Mouse (Mus musculus): ENCODE measurements around the gene 3110082I17Rik.
"Not testable (repeated sequence)": the region's sequence is repeated elsewhere in the genome, so short reads cannot be mapped to it uniquely, and the experiment has no call there.

The 3110082I17Rik gene

DNA sequence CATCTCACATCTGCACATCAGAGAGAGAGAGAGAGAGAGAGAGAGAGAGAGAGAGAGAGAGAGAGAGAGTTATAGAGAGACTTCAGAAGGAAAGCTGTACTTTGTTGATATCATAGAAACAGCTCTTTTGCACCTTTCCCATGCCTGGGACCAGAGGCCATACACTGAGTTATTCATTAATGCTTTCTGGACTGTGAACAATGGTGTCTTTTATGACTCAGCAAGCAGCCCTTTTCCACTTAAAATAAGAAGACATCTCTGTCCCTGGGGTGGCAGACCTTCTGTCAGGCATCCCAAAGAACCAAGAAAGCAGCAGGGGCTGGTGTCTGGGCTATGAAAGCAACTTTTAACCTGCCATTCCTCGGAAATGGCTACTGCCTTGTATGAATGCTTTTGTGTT lies 113.1 kb downstream of the 3110082I17Rik start:
- no peak for DNase-seq

GRCm38 (mm10) chr5:139345364-139345714 lies 115.0 kb downstream of the 3110082I17Rik start:
- DNase-seq = no peak

DNA sequence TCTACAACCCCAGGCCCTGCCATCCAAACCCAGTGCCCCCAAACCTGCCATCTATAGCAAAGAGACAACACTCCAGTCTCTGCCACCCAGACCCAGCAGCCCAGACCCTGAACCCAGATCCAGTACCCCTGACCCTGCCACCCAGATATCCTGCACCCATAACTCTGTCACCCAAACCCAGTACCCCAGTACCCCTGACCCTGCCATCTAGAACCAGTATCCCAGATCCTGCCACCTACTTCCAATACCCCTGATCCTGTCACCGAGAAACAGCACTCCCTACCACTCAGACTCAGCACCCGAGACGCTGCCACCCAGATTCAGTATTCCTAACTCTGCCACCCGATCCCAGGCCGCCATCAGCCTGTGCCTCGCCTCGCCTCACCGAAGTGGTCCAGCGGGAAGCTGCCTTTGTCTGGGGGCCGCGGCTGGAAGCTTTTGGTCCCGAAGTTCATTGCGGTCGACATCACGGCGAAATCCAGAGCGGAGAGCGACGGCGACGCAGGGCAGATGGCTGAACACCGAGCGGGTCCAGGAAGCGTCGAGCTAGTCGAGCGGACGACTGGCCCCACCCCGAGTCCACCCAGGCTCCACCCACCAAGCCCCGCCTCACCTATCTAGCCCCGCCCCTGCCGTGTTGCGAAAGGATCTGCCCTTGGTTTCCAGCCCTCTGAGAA lies 115.5 kb downstream of the 3110082I17Rik start:
- DNase-seq = peak; percentile 96

GRCm38 (mm10) chr5:139344021-139344686 lies 116.2 kb downstream of the 3110082I17Rik start:
- peak; percentile 85 for DNase-seq

GRCm38 (mm10) chr5:139338891-139339290 lies 121.4 kb downstream of the 3110082I17Rik start:
- DNase-seq = no peak

DNA sequence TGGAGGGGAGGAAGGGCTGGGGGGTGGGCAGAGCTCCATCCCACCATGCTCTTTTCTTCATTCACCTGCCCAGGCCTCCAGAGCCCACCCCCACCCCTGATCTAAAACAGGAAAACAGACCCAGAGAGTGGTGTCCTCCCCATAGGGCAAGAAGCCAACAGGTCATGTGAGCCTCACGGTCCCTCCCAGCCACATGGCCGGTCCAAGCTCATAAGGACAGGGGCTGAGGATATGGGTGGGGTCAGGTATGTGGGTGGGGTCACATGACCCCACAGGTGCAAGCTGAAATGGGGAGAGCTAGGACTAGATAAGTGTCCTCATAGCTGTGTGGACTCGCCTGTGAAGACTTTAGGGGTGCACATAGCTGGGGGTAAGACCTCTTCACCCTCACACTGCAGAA lies 121.9 kb downstream of the 3110082I17Rik start:
- DNase-seq = no peak

DNA sequence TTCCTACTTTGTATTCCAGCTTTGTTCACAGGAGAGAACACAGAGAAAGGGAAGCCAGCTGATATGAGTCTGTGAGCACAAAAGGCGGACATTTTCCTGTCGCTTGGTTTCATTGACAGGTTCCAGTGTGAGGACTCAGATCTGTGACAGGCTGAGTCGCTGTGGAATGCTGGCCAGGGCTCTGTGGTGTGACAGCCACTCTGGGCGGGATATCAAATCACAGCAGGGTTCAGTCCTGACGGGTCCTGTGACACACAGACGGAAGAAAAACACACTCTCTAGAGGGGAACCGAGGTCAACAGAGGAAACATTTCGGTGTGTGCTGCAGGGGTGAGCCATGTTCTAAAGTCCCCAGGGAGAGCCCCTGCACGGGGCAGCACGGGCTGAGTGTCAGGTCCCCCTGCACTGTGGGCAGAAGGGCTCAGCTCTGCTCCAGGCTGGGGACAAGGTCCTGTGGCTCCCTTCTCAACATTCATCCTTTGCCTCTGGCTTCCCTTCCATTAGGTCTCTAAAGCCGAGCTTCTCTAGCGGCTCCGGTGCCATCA lies 122.4 kb downstream of the 3110082I17Rik start:
- no peak for DNase-seq

- no peak for DNase-seq
Observed at GRCm38 (mm10) chr5:139335634-139336033, 124.7 kb downstream of the 3110082I17Rik start.

GRCm38 (mm10) chr5:139334394-139334793 lies 125.9 kb downstream of the 3110082I17Rik start:
- not testable (repeated sequence) for DNase-seq

- DNase-seq = no peak
Observed at GRCm38 (mm10) chr5:139333301-139334013, 126.9 kb downstream of the 3110082I17Rik start.

DNA sequence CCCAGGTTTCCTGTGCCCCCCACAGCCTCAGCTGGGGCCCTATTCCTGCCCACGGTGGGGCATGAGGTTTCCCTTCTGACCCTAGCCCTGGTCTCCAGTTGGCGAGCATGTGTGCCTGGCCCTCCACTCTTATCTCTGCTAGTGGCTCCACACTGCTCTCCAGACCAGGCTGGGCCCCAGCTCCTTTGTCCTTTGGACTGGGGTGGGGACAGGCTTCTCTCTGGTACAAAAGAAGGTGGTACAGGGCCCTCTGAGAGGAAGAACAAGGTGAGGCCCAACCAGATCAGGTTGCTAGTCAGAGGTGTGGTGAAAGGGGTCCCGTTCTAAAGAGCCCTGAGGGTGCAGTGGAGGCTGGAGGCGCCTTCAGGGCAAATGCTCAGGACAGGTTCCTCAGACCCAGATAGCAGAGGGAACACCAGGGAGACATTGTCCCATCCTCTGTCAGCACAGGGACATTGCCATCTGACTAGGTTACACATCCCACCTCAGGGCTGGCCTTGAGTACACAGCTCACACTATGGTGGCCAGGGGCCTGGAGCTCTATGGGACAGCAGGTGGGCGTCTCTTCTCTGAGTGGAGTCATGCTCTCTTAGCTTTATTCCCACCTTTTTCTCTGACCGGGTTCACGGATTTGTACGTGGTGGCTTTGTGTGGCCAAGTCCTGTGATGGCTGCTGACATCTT lies 127.6 kb downstream of the 3110082I17Rik start:
- no peak for DNase-seq

- DNase-seq = peak; percentile 79
Observed at GRCm38 (mm10) chr5:139331742-139332141, 128.6 kb downstream of the 3110082I17Rik start.

DNA sequence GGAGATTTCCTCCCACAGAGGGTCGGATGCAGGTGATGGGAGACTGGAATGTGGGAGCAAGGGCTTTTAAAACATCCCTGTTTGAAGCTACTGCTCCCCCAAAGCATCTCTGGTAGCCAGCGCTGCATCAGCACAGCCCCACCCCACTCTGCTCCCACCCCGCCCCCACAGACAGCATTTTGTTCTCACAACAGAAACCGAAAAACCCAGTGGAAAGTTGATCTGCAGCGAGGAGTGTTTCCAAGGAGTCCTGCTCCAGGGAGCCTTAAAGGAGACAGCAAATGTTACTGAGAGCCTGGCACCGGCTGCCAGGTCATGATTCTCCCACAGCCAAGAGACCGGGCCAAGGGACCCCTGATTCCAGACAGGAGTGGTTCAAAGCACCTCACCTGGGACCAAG lies 129.6 kb downstream of the 3110082I17Rik start:
- no peak for DNase-seq

- no peak for DNase-seq
Observed at GRCm38 (mm10) chr5:139327634-139328020, 132.7 kb downstream of the 3110082I17Rik start.

DNA sequence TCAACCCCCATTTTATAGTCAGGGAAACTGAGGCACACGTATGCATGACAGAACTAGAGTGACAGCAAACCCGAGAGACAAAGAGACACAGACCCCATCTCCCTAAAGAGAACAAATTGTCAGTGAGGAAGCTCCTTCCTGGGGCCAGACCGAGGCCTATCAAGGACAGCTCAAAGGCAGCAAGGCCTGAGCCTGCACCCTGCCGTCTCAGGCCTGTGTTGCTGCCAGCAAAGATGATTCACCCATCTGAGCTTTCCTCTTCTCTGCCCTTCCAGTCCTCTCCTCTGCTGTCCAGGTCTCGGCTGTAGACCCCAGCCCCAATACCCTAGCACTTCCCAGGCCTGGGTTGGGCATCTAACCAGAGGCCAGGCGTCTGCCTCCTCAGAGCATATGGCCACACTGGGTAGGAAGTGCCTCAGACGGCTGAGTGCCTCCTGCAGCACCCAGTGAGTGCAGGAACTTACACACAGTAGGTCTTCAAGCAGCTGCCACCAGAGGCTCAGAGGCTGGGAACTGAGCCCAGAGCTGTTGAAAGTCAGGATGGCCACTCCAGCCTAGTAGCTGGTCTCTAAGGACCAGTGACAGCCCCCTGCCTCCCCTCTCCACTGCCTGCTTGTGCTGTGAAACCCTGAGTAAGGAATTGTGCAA lies 133.2 kb downstream of the 3110082I17Rik start:
- no peak for DNase-seq

- peak; percentile 11 for DNase-seq
Observed at GRCm38 (mm10) chr5:139326111-139326696, 134.1 kb downstream of the 3110082I17Rik start.

DNA sequence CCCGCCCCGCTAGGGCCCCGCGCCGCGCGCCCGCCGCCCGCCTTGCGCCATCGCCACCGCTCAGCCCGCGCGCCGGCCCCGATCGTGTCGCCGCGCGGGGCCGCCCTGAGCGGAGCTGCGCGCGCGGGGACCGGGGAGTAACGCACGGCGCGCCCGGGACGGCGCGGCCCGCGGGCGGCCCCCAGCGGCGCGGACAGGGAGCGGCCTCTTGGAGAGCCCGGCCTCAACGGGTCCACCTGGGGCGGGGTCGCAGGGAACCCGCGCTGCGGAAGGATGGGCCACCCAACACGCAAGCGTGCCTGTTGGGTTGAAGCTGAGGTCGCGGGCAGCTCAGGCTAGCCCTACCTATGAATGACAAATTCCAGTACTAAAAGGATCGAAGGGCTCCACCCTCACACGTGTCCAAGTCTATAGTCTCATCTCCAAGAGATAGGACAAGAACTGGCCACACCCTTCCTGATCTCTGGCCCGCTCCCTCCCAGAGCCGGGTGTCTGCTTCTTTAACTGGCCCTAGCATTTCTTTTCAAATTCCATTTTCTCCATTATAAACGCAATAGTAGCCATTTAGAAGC lies 134.8 kb downstream of the 3110082I17Rik start, which contains the start of gene Adap1:
Adap1 (minus strand) TSS at position 228 of the 572 bp plus-strand sequence.
- DNase-seq = peak; percentile 79

DNA sequence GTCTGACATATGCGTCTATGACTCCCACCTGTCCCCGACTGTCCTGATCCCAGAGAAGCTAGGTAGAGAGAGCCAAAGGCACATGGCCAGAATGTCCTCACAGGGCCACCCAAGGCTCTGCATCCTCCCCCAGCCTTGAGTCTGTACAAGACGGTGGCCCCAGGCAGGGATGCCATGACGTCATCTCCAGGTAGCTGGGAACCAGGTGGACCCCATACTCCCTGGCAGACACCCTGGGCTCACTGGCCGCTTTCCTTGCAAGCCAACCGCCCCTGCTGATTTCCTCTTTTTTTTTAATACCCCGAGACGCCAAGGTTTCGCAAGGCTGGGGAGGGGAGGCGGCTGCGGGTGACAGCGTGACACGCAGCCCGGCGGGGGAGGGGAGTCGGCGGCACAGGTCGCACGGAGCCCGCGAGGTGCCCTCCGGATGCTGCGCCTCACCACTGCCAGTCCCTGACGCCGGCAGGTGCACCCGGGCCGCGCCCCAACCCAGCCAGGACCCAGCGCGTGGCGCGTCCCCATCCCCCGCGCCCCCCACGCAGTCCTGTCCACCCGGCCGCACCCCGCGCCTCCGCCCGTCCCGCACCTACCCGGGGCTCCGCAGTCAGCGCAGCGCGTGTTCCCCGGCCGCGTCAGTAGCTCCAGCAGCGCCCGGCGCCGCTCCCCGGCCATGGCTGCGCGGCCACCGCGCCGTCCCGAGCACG lies 135.5 kb downstream of the 3110082I17Rik start:
- no peak for DNase-seq

GRCm38 (mm10) chr5:139324045-139324491 lies 136.3 kb downstream of the 3110082I17Rik start:
- DNase-seq = peak; percentile 40

GRCm38 (mm10) chr5:139323260-139323924 lies 136.9 kb downstream of the 3110082I17Rik start:
- peak; percentile 42 for DNase-seq

Data from retina, postnatal 1 day (tissue).